Mouse (Mus musculus) MEL (cell line): ENCODE data around the gene Pkd1l1. TPM values are rescaled to one million over a fixed set of nuclear protein-coding genes. Genes with fewer than 3 reads are reported as not detected.

Source experiments
- DNase-seq: peaks from one replicate; pipeline ENCODE4 v3.0.0; 2011; ENCODE audit warnings: low read depth, low spot score
- H3K27ac ChIP-seq: 2 replicates; pipeline ENCODE4 v1.5.1; 2012; ENCODE audit warnings: low read depth, mild to moderate bottlenecking, control low read depth, low read length, moderate library complexity; ENCODE audit not compliant: control insufficient read depth
- H3K27me3 ChIP-seq, 2 experiments: fragments of 150-350 bp in 1 of 2; sonication (generic) in 1 of 2; 2 replicates each; pipeline ENCODE4 v1.6.1; 2012; ENCODE audit warnings: low read length in 2 of 2, mild to moderate bottlenecking in 2 of 2, improper control_type of control experiment in 1 of 2, moderate library complexity in 1 of 2; ENCODE audit not compliant: insufficient read depth in 2 of 2, control insufficient read depth in 1 of 2
- H3K36me3 ChIP-seq, 2 experiments: 2 replicates each; pipeline ENCODE4 v1.6.1; 2012 to 2014; ENCODE audit warnings: low read length in 2 of 2, improper control_type of control experiment in 1 of 2, inconsistent platforms in 1 of 2, mild to moderate bottlenecking in 1 of 2; ENCODE audit not compliant: insufficient read depth in 2 of 2, control insufficient read depth in 1 of 2
- H3K4me1 ChIP-seq, 2 experiments: fragments of 150-350 bp in 1 of 2; sonication (generic) in 1 of 2; 2 replicates each; pipeline ENCODE4 v1.6.1; 2012; ENCODE audit warnings: low read length in 2 of 2, improper control_type of control experiment in 1 of 2, mild to moderate bottlenecking in 1 of 2; ENCODE audit not compliant: insufficient read depth in 2 of 2, control insufficient read depth in 1 of 2
- H3K4me3 ChIP-seq, 2 experiments: fragments of 150-350 bp in 1 of 2; sonication (generic) in 1 of 2; 2 replicates each; pipeline ENCODE4 v1.5.1; 2012; ENCODE audit warnings: low read depth in 2 of 2, low read length in 2 of 2, mild to moderate bottlenecking in 2 of 2, moderate library complexity in 2 of 2, control low read depth in 1 of 2, improper control_type of control experiment in 1 of 2; ENCODE audit not compliant: control insufficient read depth in 1 of 2, insufficient read depth in 1 of 2
- H3K79me2 ChIP-seq: 2 replicates; pipeline ENCODE4 v1.6.1; 2012; ENCODE audit warnings: mild to moderate bottlenecking, low read length, moderate library complexity; ENCODE audit not compliant: control insufficient read depth, poor library complexity, insufficient read depth
- H3K9ac ChIP-seq: 2 replicates; pipeline ENCODE4 v1.6.1; 2012; ENCODE audit warnings: low read depth, mild to moderate bottlenecking, control low read depth, low read length, moderate library complexity; ENCODE audit not compliant: control insufficient read depth, poor library complexity, severe bottlenecking
- H3K9me3 ChIP-seq: fragments of 150-350 bp; sonication (generic); replicated peaks from 2 replicates; pipeline ENCODE4 v1.6.1; 2012; ENCODE audit warnings: mild to moderate bottlenecking, low read length, improper control_type of control experiment, moderate library complexity; ENCODE audit not compliant: insufficient read depth
- CHD2 ChIP-seq: IDR thresholded peaks from 2 replicates; pipeline ENCODE4 v1.6.1; 2011; ENCODE audit warnings: low read length, improper control_type of control experiment
- EP300 ChIP-seq, 2 experiments: IDR thresholded peaks; 2 replicates each; pipeline ENCODE4 v1.6.1; 2011; ENCODE audit warnings: improper control_type of control experiment in 2 of 2, low read length in 2 of 2, low read depth in 1 of 2, mild to moderate bottlenecking in 1 of 2
- ETS1 ChIP-seq: IDR thresholded peaks from 2 replicates; pipeline ENCODE4 v1.6.1; 2012; ENCODE audit warnings: low read depth, mild to moderate bottlenecking, inconsistent platforms, low read length, improper control_type of control experiment, moderate library complexity
- GABPA ChIP-seq: IDR thresholded peaks from 2 replicates; pipeline ENCODE4 v1.6.1; 2012; ENCODE audit warnings: low read depth, mild to moderate bottlenecking, inconsistent platforms, low read length, improper control_type of control experiment, moderate library complexity
- GATA1 ChIP-seq: IDR thresholded peaks from 2 replicates; pipeline ENCODE4 v1.6.1; 2011; ENCODE audit warnings: low read depth, low read length, improper control_type of control experiment
- MAZ ChIP-seq: IDR thresholded peaks from 2 replicates; pipeline ENCODE4 v1.6.1; 2012; ENCODE audit warnings: low read depth, mild to moderate bottlenecking, inconsistent platforms, low read length, improper control_type of control experiment
- MXI1 ChIP-seq: IDR thresholded peaks from 2 replicates; pipeline ENCODE4 v1.6.1; 2011; ENCODE audit warnings: mild to moderate bottlenecking, low read depth, low read length, improper control_type of control experiment
- MYB ChIP-seq: IDR thresholded peaks from 2 replicates; pipeline ENCODE4 v1.6.1; 2011; ENCODE audit warnings: mild to moderate bottlenecking, low read depth, low read length, improper control_type of control experiment
- NELFE ChIP-seq: IDR thresholded peaks from 2 replicates; pipeline ENCODE4 v1.6.1; 2011; ENCODE audit warnings: low read depth, low read length, improper control_type of control experiment
- POLR2A ChIP-seq, 2 experiments: IDR thresholded peaks; 2 replicates each; pipeline ENCODE4 v1.6.1; 2011 to 2012; ENCODE audit warnings: low read length in 2 of 2, mild to moderate bottlenecking in 2 of 2, control low read depth in 1 of 2, improper control_type of control experiment in 1 of 2, low read depth in 1 of 2, moderate library complexity in 1 of 2; ENCODE audit not compliant: control insufficient read depth in 1 of 2, insufficient read depth in 1 of 2, poor library complexity in 1 of 2
- POLR2AphosphoS5 ChIP-seq: IDR thresholded peaks from 2 replicates; pipeline ENCODE4 v1.6.1; 2012; ENCODE audit warnings: low read depth, borderline replicate concordance, mild to moderate bottlenecking, inconsistent platforms, low read length, moderate library complexity, mixed read lengths
- RAD21 ChIP-seq: IDR thresholded peaks from 2 replicates; pipeline ENCODE4 v1.6.1; 2011; ENCODE audit warnings: mild to moderate bottlenecking, low read depth, low read length, improper control_type of control experiment
- RCOR1 ChIP-seq: IDR thresholded peaks from 2 replicates; pipeline ENCODE4 v1.6.1; 2012; ENCODE audit warnings: low read depth, mild to moderate bottlenecking, inconsistent platforms, low read length, improper control_type of control experiment
- SMC3 ChIP-seq: IDR thresholded peaks from 2 replicates; pipeline ENCODE4 v1.6.1; 2011; ENCODE audit warnings: low read depth, low read length, improper control_type of control experiment
- TAL1 ChIP-seq: IDR thresholded peaks from 2 replicates; pipeline ENCODE4 v1.6.1; 2012; ENCODE audit warnings: mild to moderate bottlenecking, inconsistent platforms, low read length, moderate library complexity, mixed read lengths
- TCF12 ChIP-seq: IDR thresholded peaks from 2 replicates; pipeline ENCODE4 v1.6.1; 2014; ENCODE audit warnings: low read depth, mild to moderate bottlenecking, inconsistent platforms, low read length, improper control_type of control experiment, moderate library complexity
- USF2 ChIP-seq, 2 experiments: IDR thresholded peaks; 2 replicates each; pipeline ENCODE4 v1.6.1; 2011 to 2012; ENCODE audit warnings: improper control_type of control experiment in 2 of 2, low read length in 2 of 2, borderline replicate concordance in 1 of 2, inconsistent platforms in 1 of 2, low read depth in 1 of 2, mild to moderate bottlenecking in 1 of 2; ENCODE audit not compliant: insufficient read depth in 1 of 2
- ZC3H11A ChIP-seq: IDR thresholded peaks from 2 replicates; pipeline ENCODE4 v1.6.1; 2012; ENCODE audit warnings: low read depth, mild to moderate bottlenecking, inconsistent platforms, low read length, improper control_type of control experiment
- ZMIZ1 ChIP-seq: IDR thresholded peaks from 2 replicates; pipeline ENCODE4 v1.6.1; 2012; ENCODE audit warnings: low read depth, mild to moderate bottlenecking, inconsistent platforms, low read length, improper control_type of control experiment, moderate library complexity
- polyA plus RNA-seq, 2 experiments: library from polyadenylated mRNA; stranded (reverse) in 1 of 2; unstranded in 1 of 2; fragments of >175 nt in 1 of 2; fragments of >200 nt in 1 of 2; gene quantifications; 2 replicates each; pipeline versions ENCODE4 v1.2.1 to v1.2.4; 2012; ENCODE audit warnings: low replicate concordance in 2 of 2, low read depth in 1 of 2; ENCODE audit not compliant: insufficient read length in 2 of 2, insufficient read depth in 1 of 2, missing spikeins in 1 of 2
- total RNA-seq: library from RNA; depleted of rRNA; stranded (reverse); fragments of 300-350 nt; gene quantifications from 2 replicates; pipeline ENCODE4 v1.2.3, GENCODE M21; 2012

Pkd1l1 gene
- total and polyA plus RNA-seq, 3 experiments: not detected

DNA sequence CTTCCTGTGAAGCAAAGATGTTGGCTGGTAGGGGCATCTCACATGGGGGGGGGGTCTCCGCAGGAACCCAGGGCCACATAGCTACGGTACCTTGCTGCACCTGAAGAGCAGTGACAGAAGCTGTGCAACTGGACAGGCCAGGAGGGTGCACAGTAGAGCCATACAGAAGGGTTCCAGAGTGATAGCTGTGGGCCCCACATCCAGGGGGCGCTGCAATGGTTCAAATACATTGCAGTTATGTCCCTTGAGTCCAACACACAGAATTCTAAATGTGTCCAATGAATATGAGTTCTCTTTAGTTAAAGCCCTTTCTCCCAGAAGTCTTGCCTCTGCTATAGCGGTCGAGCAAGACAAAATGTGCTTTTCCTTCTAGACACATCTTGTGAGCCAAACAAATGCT, 103.0 kb downstream of the Pkd1l1 start:
- TF ChIP-seq MYB: no peak
- no peak for TF ChIP-seq GABPA
- TF ChIP-seq GATA1: no peak
- no peak for TF ChIP-seq MAZ
- no peak for TF ChIP-seq RCOR1
- TF ChIP-seq ZMIZ1: no peak
- TF ChIP-seq MXI1: no peak
- TF ChIP-seq SMC3: no peak
- no peak for TF ChIP-seq ZC3H11A
- no peak for TF ChIP-seq RAD21
- TF ChIP-seq NELFE: no peak
- no peak for TF ChIP-seq POLR2A (IDR thresholded peaks at IDR 0.05; ENCODE audit: control insufficient read depth in 1 of 2, insufficient read depth in 1 of 2, low read depth in 1 of 2, low read length in 2 of 2, poor library complexity in 1 of 2)
- no peak for TF ChIP-seq TCF12
- no peak for TF ChIP-seq EP300 (IDR thresholded peaks at IDR 0.05; ENCODE audit: low read depth in 1 of 2, low read length in 2 of 2)
- no peak for TF ChIP-seq USF2 (IDR thresholded peaks at IDR 0.05; ENCODE audit: borderline replicate concordance in 1 of 2, insufficient read depth in 1 of 2, low read depth in 1 of 2, low read length in 2 of 2)
- no peak for TF ChIP-seq CHD2
- no peak for TF ChIP-seq POLR2AphosphoS5
- TF ChIP-seq TAL1: no peak
- no peaks in the 10 kb centered on the region for H3K9me3 ChIP-seq
- no peaks in the 10 kb centered on the region for H3K4me1 ChIP-seq
- no peaks in the 10 kb centered on the region for H3K27me3 ChIP-seq
- no peaks in the 10 kb centered on the region for H3K79me2 ChIP-seq
- DNase-seq: no peak
- H3K27ac ChIP-seq: no peak overlapping the region
- H3K9ac ChIP-seq: no peak overlapping the region
- no peak overlapping the region for H3K4me3 ChIP-seq
- no peaks in the 10 kb centered on the region for H3K36me3 ChIP-seq

DNA sequence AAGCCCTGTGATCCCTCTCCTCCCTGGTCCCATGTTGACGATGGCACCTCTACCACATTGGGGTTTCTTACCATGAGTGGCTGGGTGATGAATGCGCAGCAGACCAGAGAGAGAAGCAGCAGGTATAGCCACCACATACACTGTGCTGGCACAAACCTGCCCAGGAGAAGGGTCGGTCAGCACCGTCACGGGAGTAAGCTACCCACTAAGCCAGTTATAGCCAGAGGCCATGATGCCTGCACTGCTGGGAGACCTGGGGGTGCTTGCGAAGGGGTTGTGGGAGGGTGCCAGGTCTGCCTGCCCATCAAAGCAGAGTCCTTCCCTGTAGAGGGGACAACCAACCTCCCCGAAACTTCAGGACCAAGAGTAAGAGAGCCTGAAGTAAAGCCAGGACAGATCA, 107.0 kb downstream of the Pkd1l1 start:
- TF ChIP-seq ZMIZ1 (no peak), NELFE (no peak), ETS1 (no peak)
- no peaks in the 10 kb centered on the region for H3K79me2 ChIP-seq
- H3K36me3 ChIP-seq: no peaks in the 10 kb centered on the region
- no peak overlapping the region for H3K9ac ChIP-seq
- no peak overlapping the region for H3K4me3 ChIP-seq
- DNase-seq: no peak
- no peak overlapping the region for H3K27ac ChIP-seq
- no peaks in the 10 kb centered on the region for H3K9me3 ChIP-seq
- no peaks in the 10 kb centered on the region for H3K4me1 ChIP-seq
- no peaks in the 10 kb centered on the region; a peak in 1 of 4 replicates for H3K27me3 ChIP-seq
